15 mouse cellular contexts compared by ENCODE assay signal in the genomic region with DNA sequence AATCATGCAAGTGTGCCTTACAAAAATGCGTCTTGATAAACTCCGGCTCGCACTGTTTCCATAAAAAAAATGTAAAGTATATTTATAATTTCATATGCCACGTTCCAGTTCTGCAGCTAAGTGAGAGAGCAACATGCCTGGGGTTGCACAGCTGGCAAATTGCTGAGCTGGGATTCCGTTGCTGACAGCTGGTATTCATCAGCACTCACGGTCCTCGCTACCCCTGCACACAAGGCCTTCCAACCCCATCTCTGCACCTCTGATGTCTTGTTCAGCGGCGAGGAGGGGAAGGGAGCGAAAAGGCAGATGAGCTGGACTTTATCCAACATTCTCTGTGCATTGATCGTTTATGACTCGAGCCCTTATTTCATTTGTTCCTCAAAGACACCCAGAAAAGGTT.
DNase-seq lines count a peak whose midpoint lies in the region; ATAC-seq lines count a peak whose summit lies in the region.
"Had no signal": no experiment of that assay in that cellular context is flagged by ENCODE, and none has a peak within 500 bp of the region (broad histone marks: within the 10 kb centered on the region; RNA-seq: fewer than 3 reads in every experiment).

No protein-coding gene starts in this region.

- no peak overlapping the region for H3K9ac ChIP-seq in heart, embryonic 12.5 days
- H3K9ac ChIP-seq in intestine, embryonic 15.5 days = no peak overlapping the region

- no peak for DNase-seq in heart, adult 11 months
- DNase-seq in mesoderm, embryonic 11.5 days (ENCODE audit: low read depth, low spot score) = peak; percentile 48
- DNase-seq in adrenal gland, adult 8-10 months = no peak
- no peak for DNase-seq in layer of hippocampus, adult 8-10 months (ENCODE audit: low spot score in 2 of 2)
- DNase-seq: adrenal gland, postnatal 36 days; cerebellum, adult 9-11 months; kidney, postnatal 36 days; midbrain, embryonic 14.5 days; thymus, adult 2 months had no signal

- no peaks in the 10 kb centered on the region for H3K4me1 ChIP-seq in heart, embryonic 12.5 days (replicated peaks)
- no peaks in the 10 kb centered on the region for H3K4me1 ChIP-seq in megakaryocyte, embryonic 14.5 days
- H3K4me1 ChIP-seq in intestine, embryonic 15.5 days (replicated peaks) = no peaks in the 10 kb centered on the region

- 0 out of 2 replicates have a peak, but pooled peaks have one; percentile 55 for ATAC-seq in heart, embryonic 12.5 days (ENCODE audit: insufficient number of reproducible peaks, low FRiP score)
- ATAC-seq in megakaryocyte, adult 5-6 weeks (ENCODE audit: poor library complexity, severe bottlenecking) = no peak
- ATAC-seq in intestine, embryonic 15.5 days = peak; percentile 76
- ATAC-seq: forebrain, embryonic 16.5 days had no signal

- H3K36me3 ChIP-seq in heart, embryonic 12.5 days = no peaks in the 10 kb centered on the region
- H3K36me3 ChIP-seq in megakaryocyte, embryonic 14.5 days (replicated peaks; ENCODE audit: low read length) = no peaks in the 10 kb centered on the region
- H3K36me3 ChIP-seq in intestine, embryonic 15.5 days = no peaks in the 10 kb centered on the region

- no peak overlapping the region for H3K4me2 ChIP-seq in heart, embryonic 12.5 days
- H3K4me2 ChIP-seq in intestine, embryonic 15.5 days (replicated peaks) = no peak overlapping the region
- H3K4me2 ChIP-seq: liver, embryonic 11.5 days had no signal

- no peaks in the 10 kb centered on the region for H3K27me3 ChIP-seq in heart, embryonic 12.5 days (replicated peaks)
- H3K27me3 ChIP-seq in megakaryocyte, embryonic 14.5 days (replicated peaks) = no peaks in the 10 kb centered on the region
- no peaks in the 10 kb centered on the region for H3K27me3 ChIP-seq in intestine, embryonic 15.5 days (replicated peaks)

- H3K9me3 ChIP-seq in heart, embryonic 12.5 days (replicated peaks) = peaks cover 5% of the 10 kb centered on the region; the same call in 1 of the 2 replicates
- H3K9me3 ChIP-seq in megakaryocyte, embryonic 14.5 days = peaks cover 32% of the 10 kb centered on the region
- no peaks in the 10 kb centered on the region for H3K9me3 ChIP-seq in intestine, embryonic 15.5 days

- 55% methylated on average over 12 of the region's 12 CpGs for WGBS in heart, embryonic 12.5 days
- WGBS in intestine, embryonic 15.5 days = 45% methylated on average over 12 of the region's 12 CpGs

- H3K4me3 ChIP-seq in heart, embryonic 12.5 days = no peak overlapping the region
- H3K4me3 ChIP-seq in megakaryocyte, embryonic 14.5 days (replicated peaks) = peak overlapping the region; percentile 46
- H3K4me3 ChIP-seq in intestine, embryonic 15.5 days (replicated peaks) = no peak overlapping the region

- no peak overlapping the region for H3K27ac ChIP-seq in heart, embryonic 12.5 days (ENCODE audit: poor library complexity, severe bottlenecking)
- H3K27ac ChIP-seq in intestine, embryonic 15.5 days = no peak overlapping the region
